Mouse (Mus musculus): ENCODE measurements around the gene Naxd. TPM values are rescaled to one million over a fixed set of nuclear protein-coding genes. Genes with fewer than 3 reads are reported as not detected.
A peak's percentile ranks its signal among the peaks of the same experiment; 100 is the strongest.
"Not testable (repeated sequence)": the region's sequence is repeated elsewhere in the genome, so short reads cannot be mapped to it uniquely, and the experiment has no call there.

Gene Naxd
- total RNA-seq, 1 experiment from 2014 or later, result 27.9 TPM

DNA sequence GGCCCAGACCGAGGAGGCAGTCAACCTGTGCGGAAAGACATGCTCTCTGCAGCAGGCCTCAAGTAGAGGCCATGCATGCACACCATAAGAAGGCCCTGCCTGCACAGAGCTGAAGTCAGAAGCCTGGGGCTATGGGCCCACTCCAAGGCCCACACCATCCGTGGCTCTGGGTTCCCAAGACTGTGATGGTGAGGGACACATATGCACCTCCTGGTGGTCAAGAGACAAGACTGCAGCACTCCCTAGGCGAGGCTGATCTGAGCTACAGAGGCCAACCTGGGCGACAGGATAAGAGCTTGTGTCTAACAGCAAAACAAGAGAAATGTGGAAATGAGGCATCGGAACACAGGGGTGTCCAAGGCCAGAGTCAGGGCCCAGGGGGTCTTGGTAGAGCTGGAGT is 49.8 kb downstream of the Naxd start:
- ATAC-seq (replicated peaks; ENCODE audit: insufficient number of reproducible peaks, low FRiP score, low TSS enrichment, poor library complexity, severe bottlenecking), result no peak

GRCm38 (mm10) chr8:11549706-11550105 is 52.4 kb downstream of the Naxd start:
- ATAC-seq (replicated peaks; ENCODE audit: insufficient number of reproducible peaks, low FRiP score, low TSS enrichment, poor library complexity, severe bottlenecking), result no peak

DNA sequence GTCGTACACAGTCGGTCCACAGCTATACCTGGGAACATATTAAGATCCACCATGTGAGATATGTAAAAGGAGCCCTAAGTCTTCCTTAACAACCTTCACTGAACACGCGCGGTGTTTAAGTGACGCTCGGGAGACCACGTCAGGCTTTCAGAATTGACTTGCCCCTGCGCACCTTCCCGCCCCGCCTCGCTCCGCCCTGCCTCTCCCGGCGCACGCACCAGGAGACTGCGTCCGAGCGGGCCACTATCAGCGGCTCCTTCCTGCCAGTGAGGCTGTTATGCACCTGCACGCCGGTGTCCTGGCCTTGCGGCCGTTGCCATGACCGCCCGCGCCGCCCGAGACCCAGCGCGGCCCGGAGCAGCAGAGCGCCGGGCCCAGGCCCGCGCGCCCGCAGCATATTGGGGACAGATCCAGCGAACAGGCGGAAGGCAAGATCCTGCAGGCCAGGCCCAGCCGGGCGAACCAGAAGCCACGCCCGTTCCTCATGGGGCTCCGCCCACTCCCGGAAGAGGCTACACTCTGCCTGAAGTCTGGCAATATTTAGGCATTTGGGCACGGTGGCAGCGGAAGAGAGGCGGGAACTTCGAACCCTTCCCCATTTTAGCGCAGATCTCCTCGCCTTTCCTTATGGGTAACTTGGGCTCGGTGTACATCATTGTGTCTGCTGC is 53.1 kb downstream of the Naxd start, which contains the start of gene Cars2:
Gene Cars2 (minus strand): TSS at position 503 of the 668 bp plus-strand sequence.
- ATAC-seq (replicated peaks; ENCODE audit: insufficient number of reproducible peaks, low FRiP score, low TSS enrichment, poor library complexity, severe bottlenecking), result peak; percentile 85

DNA sequence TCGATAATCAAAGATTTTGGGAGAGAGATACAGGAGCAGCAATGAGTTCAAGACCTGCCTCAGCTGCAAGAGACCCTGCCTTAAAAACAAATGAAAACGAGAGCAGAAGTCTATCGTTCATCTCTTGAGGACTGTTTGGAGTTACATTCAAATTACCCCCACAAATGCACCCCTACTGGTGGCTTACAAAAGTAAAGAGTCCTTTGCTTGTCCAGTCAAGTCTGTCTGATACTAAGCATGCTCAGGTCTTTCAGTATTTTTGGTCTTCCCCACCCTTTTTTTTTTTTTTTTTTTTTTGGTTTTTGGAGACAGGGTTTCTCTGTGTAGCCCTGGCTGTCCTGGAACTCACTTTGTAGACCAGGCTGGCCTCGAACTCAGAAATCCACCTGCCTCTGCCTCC is 54.2 kb downstream of the Naxd start:
- not testable (repeated sequence) for ATAC-seq (replicated peaks; ENCODE audit: insufficient number of reproducible peaks, low FRiP score, low TSS enrichment, poor library complexity, severe bottlenecking)

DNA sequence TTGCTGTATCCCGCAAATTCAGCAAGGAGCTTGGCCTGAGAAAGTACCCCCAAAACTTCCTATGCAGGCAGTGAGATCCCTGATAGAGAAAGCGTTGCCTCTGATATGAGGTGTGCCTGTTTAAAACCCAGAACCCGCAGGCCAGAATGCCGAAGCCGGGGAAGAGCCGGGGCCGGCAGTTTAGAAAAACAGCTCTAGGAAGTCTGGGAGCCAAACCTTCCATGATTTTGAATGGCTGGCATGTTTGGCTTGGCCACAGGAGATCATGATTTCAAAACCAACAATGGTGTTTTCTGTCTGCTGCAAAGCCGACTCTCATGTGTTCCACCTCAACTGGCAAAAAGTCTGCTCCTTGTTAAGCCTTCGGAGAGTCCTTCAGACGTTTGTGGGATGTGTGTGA is 55.1 kb downstream of the Naxd start:
- ATAC-seq (replicated peaks; ENCODE audit: insufficient number of reproducible peaks, low FRiP score, low TSS enrichment, poor library complexity, severe bottlenecking), result no peak

GRCm38 (mm10) chr8:11554799-11555719 is 57.8 kb downstream of the Naxd start, which contains the start of gene Ing1:
Gene Ing1 (plus strand): TSS chr8:11555571.
- peak; percentile 42 for ATAC-seq (replicated peaks; ENCODE audit: insufficient number of reproducible peaks, low FRiP score, low TSS enrichment, poor library complexity, severe bottlenecking)

DNA sequence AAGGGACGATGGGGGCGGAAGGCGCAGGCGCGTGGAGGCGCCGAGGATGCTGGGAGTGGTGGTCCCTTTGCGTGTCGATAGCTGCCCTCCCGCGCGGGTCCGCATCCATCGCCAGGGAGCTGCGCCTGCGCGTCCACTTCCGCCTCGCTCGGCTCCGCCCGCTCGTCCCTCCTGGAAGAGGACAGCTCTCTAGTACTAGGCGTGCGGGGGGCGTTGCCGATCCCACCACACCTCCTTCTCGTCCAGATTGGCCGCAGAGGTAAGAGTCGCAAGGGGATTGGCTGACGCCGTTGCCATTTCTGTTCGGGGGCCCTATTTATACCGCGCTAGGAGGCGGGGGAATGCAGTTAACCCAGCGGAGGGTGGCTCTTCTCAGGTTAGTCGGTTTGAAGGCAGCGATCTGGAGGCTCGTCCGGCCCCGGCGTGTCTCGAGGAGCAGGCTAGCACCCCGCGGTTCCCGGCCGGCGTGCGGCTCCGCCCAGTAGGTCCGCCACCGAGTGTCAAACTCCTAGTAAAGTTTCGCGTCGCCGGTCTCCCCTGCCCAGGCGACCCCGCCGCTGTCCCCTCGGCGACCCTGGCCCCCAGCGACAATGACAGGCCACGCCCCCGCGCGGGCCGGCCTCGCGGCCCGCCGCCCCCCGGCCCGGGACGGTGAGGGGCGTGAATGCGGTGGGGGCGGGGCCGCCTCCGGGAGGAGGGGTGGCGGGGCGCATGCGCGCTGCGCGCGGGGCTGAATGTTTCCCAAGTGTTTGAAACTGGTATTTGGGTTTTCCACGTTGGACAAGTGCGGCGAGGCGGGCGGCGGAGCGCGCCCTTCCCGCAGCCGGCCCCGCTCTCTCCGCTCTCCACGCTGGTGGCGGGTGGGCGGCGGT is 58.6 kb downstream of the Naxd start:
- ATAC-seq (replicated peaks; ENCODE audit: insufficient number of reproducible peaks, low FRiP score, low TSS enrichment, poor library complexity, severe bottlenecking), result peak; percentile 76

DNA sequence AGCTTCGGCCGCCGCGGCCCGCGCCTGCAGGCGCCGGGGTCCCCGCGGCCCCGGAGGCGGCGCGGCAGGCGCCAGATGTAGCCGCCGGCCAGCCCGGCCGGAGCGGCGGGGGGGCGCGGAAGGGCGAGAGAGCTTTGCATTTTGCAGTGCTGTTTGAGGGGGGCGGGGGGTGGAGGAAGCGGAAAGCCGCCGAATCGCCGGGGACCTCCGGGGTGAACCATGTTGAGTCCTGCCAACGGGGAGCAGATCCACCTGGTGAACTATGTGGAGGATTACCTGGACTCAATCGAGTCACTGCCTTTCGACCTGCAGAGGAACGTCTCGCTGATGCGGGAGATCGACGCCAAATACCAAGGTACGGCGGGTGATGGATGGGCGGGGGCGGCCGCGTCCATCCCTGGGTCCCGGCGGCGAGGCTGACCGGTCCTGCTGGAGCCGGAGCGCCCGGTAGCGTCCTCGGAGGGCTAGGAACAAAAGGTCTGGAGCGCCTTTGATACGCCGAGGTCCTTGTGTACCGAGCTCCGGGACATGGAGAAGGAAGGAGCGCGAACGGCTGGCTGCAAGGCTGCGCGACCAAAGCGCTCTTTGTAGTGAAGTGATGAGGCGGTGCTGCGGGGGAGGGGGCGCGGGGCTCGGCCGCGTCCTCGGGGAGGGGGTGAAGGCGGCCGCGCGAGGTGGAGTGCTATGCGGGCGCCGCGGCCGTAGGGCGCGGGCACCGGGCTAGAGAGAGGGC is 59.6 kb downstream of the Naxd start:
- ATAC-seq (replicated peaks; ENCODE audit: insufficient number of reproducible peaks, low FRiP score, low TSS enrichment, poor library complexity, severe bottlenecking), result no peak

DNA sequence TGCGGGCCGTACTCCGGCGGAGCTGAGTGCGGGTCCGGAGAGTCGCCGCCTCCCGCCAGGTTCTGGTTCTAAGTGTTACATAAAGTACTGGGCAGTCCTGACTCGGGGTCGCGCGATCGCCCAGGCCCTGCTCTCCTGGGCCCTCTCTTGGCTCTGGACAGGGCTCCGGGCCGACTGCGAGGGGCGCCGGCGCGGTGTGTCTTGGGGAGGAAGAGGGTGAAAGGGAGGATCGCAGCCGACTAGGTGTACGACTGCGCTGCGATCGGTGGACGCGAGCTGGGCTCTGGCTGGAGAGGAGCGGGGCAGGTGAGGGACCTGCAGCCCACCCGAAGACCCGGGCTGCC is 60.1 kb downstream of the Naxd start:
- no peak for ATAC-seq (replicated peaks; ENCODE audit: insufficient number of reproducible peaks, low FRiP score, low TSS enrichment, poor library complexity, severe bottlenecking)

- peak; percentile 67 for ATAC-seq (replicated peaks; ENCODE audit: insufficient number of reproducible peaks, low FRiP score, low TSS enrichment, poor library complexity, severe bottlenecking)
These were observed 60.7 kb downstream of the Naxd start for GRCm38 (mm10) chr8:11557768-11558629.

DNA sequence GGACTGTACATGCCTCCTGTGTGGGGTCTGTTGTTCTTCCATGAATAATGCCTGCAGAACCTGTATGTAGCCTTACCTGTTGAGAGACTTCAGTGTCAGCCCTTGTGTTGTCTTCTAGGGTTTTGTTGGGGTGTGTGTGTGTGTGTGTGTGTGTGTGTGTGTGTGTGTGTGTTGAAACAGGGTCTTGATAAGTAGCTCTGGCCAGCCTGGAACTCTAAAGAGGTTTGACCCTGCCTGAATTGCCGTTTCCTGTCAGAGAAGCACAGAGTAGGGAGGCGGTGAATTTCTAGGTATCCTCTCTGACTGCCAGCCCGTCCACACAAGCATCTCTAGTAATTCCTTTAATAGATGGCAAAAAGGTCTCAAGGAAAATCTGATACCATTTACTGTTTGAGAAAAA is 62.2 kb downstream of the Naxd start:
- ATAC-seq (replicated peaks; ENCODE audit: insufficient number of reproducible peaks, low FRiP score, low TSS enrichment, poor library complexity, severe bottlenecking), result no peak

DNA sequence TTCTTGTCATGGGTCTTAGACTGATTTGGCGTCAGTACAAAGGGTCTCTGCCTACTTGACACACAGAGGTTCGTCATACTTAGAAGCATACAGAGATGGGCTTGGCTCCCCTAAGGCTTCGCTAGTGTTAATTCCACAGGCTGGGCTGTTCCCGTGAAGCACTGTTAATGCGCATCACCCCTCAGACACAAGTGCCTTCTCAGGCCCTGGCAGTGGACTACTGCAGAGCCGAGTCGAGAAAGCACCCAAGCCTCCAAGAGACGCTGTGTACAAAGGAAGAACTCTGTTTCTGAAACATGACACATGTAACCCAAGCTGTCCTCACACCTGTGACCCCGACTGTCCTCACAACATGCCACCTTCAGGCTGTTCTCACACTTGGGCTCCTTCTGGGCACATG is 62.9 kb downstream of the Naxd start:
- no peak for ATAC-seq (replicated peaks; ENCODE audit: insufficient number of reproducible peaks, low FRiP score, low TSS enrichment, poor library complexity, severe bottlenecking)

GRCm38 (mm10) chr8:11564236-11564635 is 66.9 kb downstream of the Naxd start:
- no peak for ATAC-seq (replicated peaks; ENCODE audit: insufficient number of reproducible peaks, low FRiP score, low TSS enrichment, poor library complexity, severe bottlenecking)

Other genes with a start within 250 kb of the Naxd start
- gene Col4a2, start 184.7 kb upstream of the Naxd start, total RNA-seq (2017), result 1.7 to 5.2 TPM (median 3.4 TPM) in 3 replicates
- 1.5 to 5.7 TPM (median 2.8 TPM) in 3 replicates for gene Col4a1, start 184.7 kb upstream of the Naxd start, total RNA-seq (2017)
- gene Rab20, start 18.8 kb upstream of the Naxd start, total RNA-seq (2017), result 11.7 to 33.0 TPM (median 18.9 TPM) in 3 replicates
- gene Cars2, start 53.3 kb downstream of the Naxd start, total RNA-seq (2017), result 18.3 to 33.8 TPM (median 30.6 TPM) in 3 replicates
- 69.1 to 75.3 TPM (median 75.0 TPM) in 3 replicates for gene Ing1, start 58.1 kb downstream of the Naxd start, total RNA-seq (2017)
- gene Ankrd10, start 138.3 kb downstream of the Naxd start, total RNA-seq (2017), result 48.7 to 67.5 TPM (median 49.7 TPM) in 3 replicates
- gene 1700016D06Rik, start 203.6 kb downstream of the Naxd start, total RNA-seq (2017), result not detected in 3 replicates
- 24.6 to 43.1 TPM (median 27.3 TPM) in 3 replicates for gene Arhgef7, start 230.2 kb downstream of the Naxd start, total RNA-seq (2017)